Mouse (Mus musculus) kidney, adult 10 weeks (tissue): ENCODE measurements around the gene Serp1. TPM values are rescaled to one million over a fixed set of nuclear protein-coding genes. Genes with fewer than 3 reads are reported as not detected.

Source experiments
- polyA plus RNA-seq: library from polyadenylated mRNA; stranded (reverse); fragments of 350-450 nt; fragmentation: Illumina TruSeq; extraction: RNeasy Lipid Tissue Mini Kit (QIAGEN cat#74804); gene quantifications from one replicate; pipeline ENCODE4 v1.2.3, GENCODE M21; 2014; ENCODE audit warnings: low read depth, low replicate concordance

The Serp1 gene
- 332 TPM for polyA plus RNA-seq

GRCm38 (mm10) chr3:58525652-58526407 lies at the start of gene Serp1, which contains the start of gene Eif2a:
TSS of gene Serp1 (minus strand) at chr3:58525892.
TSS of gene Eif2a (plus strand) at chr3:58525821.

Other genes with a start within 250 kb of the Serp1 start
- 33.1 TPM for gene Tsc22d2, start 111.2 kb downstream of the Serp1 start, polyA plus RNA-seq
- 175 TPM for gene Eif2a, start 71 bp downstream of the Serp1 start, polyA plus RNA-seq
- 906 TPM for gene Selenot, start 50.7 kb upstream of the Serp1 start, polyA plus RNA-seq
- gene Erich6, start 111.3 kb upstream of the Serp1 start, polyA plus RNA-seq: 0.20 TPM
- gene Siah2, start 166.5 kb upstream of the Serp1 start, polyA plus RNA-seq: 10.0 TPM